Mouse (Mus musculus): ENCODE measurements around the gene Tcf15. TPM values are rescaled to one million over a fixed set of nuclear protein-coding genes. Genes with fewer than 3 reads are reported as not detected.

The Tcf15 gene
- total RNA-seq, 2 experiments from 2014 or later = 0.12 TPM; not detected in 1

Other genes starting within 250 kb of the Tcf15 start
- gene Angpt4, start 232.4 kb upstream of the Tcf15 start, total RNA-seq (2015) = not detected in 2 replicates
- gene Angpt4, start 232.4 kb upstream of the Tcf15 start, total RNA-seq (2017) = not detected in 2 replicates
- 5.6 and 8.2 TPM in 2 replicates for gene Fam110a, start 163.3 kb upstream of the Tcf15 start, total RNA-seq (2015)
- gene Fam110a, start 163.3 kb upstream of the Tcf15 start, total RNA-seq (2017) = 3.8 and 4.6 TPM in 2 replicates
- 0.22 TPM in 1 of 2 replicates, not detected in the other for gene Slc52a3, start 147.1 kb upstream of the Tcf15 start, total RNA-seq (2015)
- gene Slc52a3, start 147.1 kb upstream of the Tcf15 start, total RNA-seq (2017) = 0.12 TPM in 1 of 2 replicates, not detected in the other
- gene Scrt2, start 62.0 kb upstream of the Tcf15 start, total RNA-seq (2015) = not detected in 2 replicates
- gene Scrt2, start 62.0 kb upstream of the Tcf15 start, total RNA-seq (2017) = not detected in 2 replicates
- 1.2 and 1.3 TPM in 2 replicates for gene Srxn1, start 38.0 kb upstream of the Tcf15 start, total RNA-seq (2015)
- 2.2 and 12.2 TPM in 2 replicates for gene Srxn1, start 38.0 kb upstream of the Tcf15 start, total RNA-seq (2017)
- gene Csnk2a1, start 83.3 kb downstream of the Tcf15 start, total RNA-seq (2015) = 55.9 and 68.2 TPM in 2 replicates
- 111 and 125 TPM in 2 replicates for gene Csnk2a1, start 83.3 kb downstream of the Tcf15 start, total RNA-seq (2017)
- gene Tbc1d20, start 150.3 kb downstream of the Tcf15 start, total RNA-seq (2015) = 18.4 and 19.7 TPM in 2 replicates
- gene Tbc1d20, start 150.3 kb downstream of the Tcf15 start, total RNA-seq (2017) = 17.2 and 19.1 TPM in 2 replicates
- gene Rbck1, start 189.1 kb downstream of the Tcf15 start, total RNA-seq (2015) = 50.3 and 75.6 TPM in 2 replicates
- gene Rbck1, start 189.1 kb downstream of the Tcf15 start, total RNA-seq (2017) = 66.8 and 67.2 TPM in 2 replicates
- not detected in 2 replicates for gene Trib3, start 200.5 kb downstream of the Tcf15 start, total RNA-seq (2015)
- gene Trib3, start 200.5 kb downstream of the Tcf15 start, total RNA-seq (2017) = not detected in 2 replicates
- not detected in 2 replicates for gene Nrsn2, start 233.1 kb downstream of the Tcf15 start, total RNA-seq (2015)
- not detected in 2 replicates for gene Nrsn2, start 233.1 kb downstream of the Tcf15 start, total RNA-seq (2017)

Data from megakaryocyte progenitor cell, adult 5-6 weeks (primary cell).